Mouse (Mus musculus) hindbrain, postnatal 0 days (tissue): ENCODE results near the gene Fry. TPM values are rescaled to one million over a fixed set of nuclear protein-coding genes. Genes with fewer than 3 reads are reported as not detected.

Experiments used
- ATAC-seq: fragments of 200-750 bp; cut with Nextera tagmentation; 2 replicates; pipeline ENCODE4 v1.8.0; 2017; ENCODE audit warnings: mild to moderate bottlenecking, moderate TSS enrichment, moderate library complexity
- DNase-seq: peaks from one replicate; pipeline ENCODE4 v3.0.0-alpha.2; 2015; ENCODE audit warnings: low spot score
- H3K27ac ChIP-seq: fragments of 300-500 bp; sonication (generic); 2 replicates; pipeline ENCODE4 v1.5.1; 2014; ENCODE audit warnings: mild to moderate bottlenecking
- H3K27me3 ChIP-seq: fragments of 300-500 bp; sonication (generic); 2 replicates; pipeline ENCODE4 v1.6.1; 2014; ENCODE audit warnings: low read length, mixed read lengths; ENCODE audit not compliant: insufficient read depth
- H3K36me3 ChIP-seq: fragments of 300-500 bp; sonication (generic); 2 replicates; pipeline ENCODE4 v1.6.1; 2014; ENCODE audit warnings: low read length, mixed read lengths; ENCODE audit not compliant: insufficient read depth
- H3K4me1 ChIP-seq: fragments of 300-500 bp; sonication (generic); 2 replicates; pipeline ENCODE4 v1.6.1; 2014; ENCODE audit warnings: antibody characterized with exemption, low read length, mixed read lengths; ENCODE audit not compliant: insufficient read depth
- H3K4me2 ChIP-seq: fragments of 300-500 bp; sonication (generic); 2 replicates; pipeline ENCODE4 v1.6.1; 2014; ENCODE audit warnings: low read depth, mild to moderate bottlenecking, low read length, moderate library complexity, mixed read lengths
- H3K4me3 ChIP-seq: fragments of 300-500 bp; sonication (generic); 2 replicates; pipeline ENCODE4 v1.5.1; 2014; ENCODE audit warnings: low read length
- H3K9ac ChIP-seq: fragments of 300-500 bp; sonication (generic); replicated peaks from 2 replicates; pipeline ENCODE4 v1.6.1; 2014; ENCODE audit warnings: mild to moderate bottlenecking, low read length, moderate library complexity, mixed read lengths
- H3K9me3 ChIP-seq: fragments of 300-500 bp; sonication (generic); 2 replicates; pipeline ENCODE4 v1.6.1; 2016; ENCODE audit warnings: low read length, mixed read lengths
- CTCF ChIP-seq: IDR thresholded peaks from 2 replicates; pipeline ENCODE4 v1.5.1; 2016; ENCODE audit warnings: antibody characterized with exemption, control low read depth, low read depth
- WGBS: fragments of 180-500 bp; shearing (Covaris S2); extraction: QIAGEN DNeasy Blood & Tissue Kit; methylation state at CpG from one replicate; pipeline ENCODE4 v1.1.7; 2014; 5-methylcytosine and 5-hydroxymethylcytosine counted together
- polyA plus RNA-seq: library from polyadenylated mRNA; unstranded; fragments of >200 nt; fragmentation: Nextera tagmentation; extraction: Ambion mirVana; gene quantifications from 2 replicates; pipeline ENCODE4 v1.2.1, GENCODE M21; 2015
- total RNA-seq: library from RNA; depleted of rRNA; stranded (reverse); fragments of >200 nt; gene quantifications from 2 replicates; pipeline ENCODE4 v1.2.3, GENCODE M21; 2014; rRNA removed

Gene Fry
- total and polyA plus RNA-seq, 2 experiments from 2014 or later: 47.7 to 122 TPM

- 5% methylated on average over 63 of the region's 63 CpGs for WGBS
- Histone ChIP-seq H3K9ac (peak within 1 kb of the TSS; percentile 78), H3K4me3 (peak within 1 kb of the TSS; percentile 74), H3K36me3 (no peaks in the 10 kb centered on the region), H3K27ac (peak within 1 kb of the TSS; percentile 76), H3K4me2 (peak within 1 kb of the TSS; percentile 69), H3K9me3 (no peaks in the 10 kb centered on the region), H3K4me1 (peaks cover 9% of the 10 kb centered on the region; the same call in 1 of the 2 replicates), H3K27me3 (no peaks in the 10 kb centered on the region)
- ATAC-seq (peak; percentile 96), DNase-seq (peak; percentile 96)
- no peak for TF ChIP-seq CTCF
Measured at GRCm38 (mm10) chr5:150521937-150522866, 403.8 kb downstream of the Fry start, which contains the start of gene Brca2. Brca2 (plus strand) TSS chr5:150522630.

DNA sequence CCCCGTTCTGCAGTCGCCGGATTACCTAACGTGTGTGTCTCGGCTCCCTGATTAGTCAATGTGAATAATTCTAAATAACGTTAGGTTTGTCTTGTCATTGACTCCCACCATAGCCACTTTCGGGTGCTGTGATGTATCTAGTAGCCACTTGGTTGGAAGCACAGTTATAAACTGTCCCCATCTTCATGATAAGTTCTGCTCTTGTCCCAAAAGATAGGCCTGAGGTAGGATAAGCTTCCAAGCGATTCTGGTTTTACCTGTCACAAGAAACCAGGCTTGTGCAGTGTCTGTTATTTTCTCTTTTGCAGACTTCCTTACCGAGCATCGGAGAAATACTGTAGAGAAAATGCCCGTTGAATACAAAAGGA lies 404.4 kb downstream of the Fry start:
- no peak for TF ChIP-seq CTCF
- Histone ChIP-seq H3K4me2 (peak overlapping the region; percentile 69), H3K27ac (peak overlapping the region; percentile 76), H3K9ac (peak overlapping the region; percentile 78), H3K27me3 (no peaks in the 10 kb centered on the region), H3K36me3 (no peaks in the 10 kb centered on the region), H3K4me1 (peaks cover 9% of the 10 kb centered on the region; the same call in 1 of the 2 replicates), H3K9me3 (no peaks in the 10 kb centered on the region), H3K4me3 (peak overlapping the region; percentile 74)
- DNase-seq (no peak), ATAC-seq (no peak)
- 7% methylated on average over 11 of the region's 11 CpGs for WGBS

GRCm38 (mm10) chr5:150525239-150525638 lies 406.8 kb downstream of the Fry start:
- ATAC-seq: no peak

DNA sequence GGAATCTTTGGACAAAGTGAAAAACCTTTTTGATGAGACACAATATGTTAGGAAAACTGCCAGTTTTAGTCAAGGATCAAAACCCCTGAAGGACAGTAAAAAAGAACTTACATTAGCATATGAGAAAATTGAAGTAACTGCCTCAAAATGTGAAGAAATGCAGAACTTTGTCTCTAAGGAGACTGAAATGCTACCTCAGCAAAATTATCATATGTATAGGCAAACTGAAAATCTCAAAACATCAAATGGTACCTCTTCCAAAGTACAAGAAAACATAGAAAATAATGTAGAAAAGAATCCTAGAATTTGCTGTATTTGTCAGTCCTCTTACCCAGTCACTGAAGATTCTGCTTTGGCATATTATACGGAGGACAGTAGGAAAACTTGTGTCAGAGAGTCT lies 422.9 kb downstream of the Fry start:
- H3K9me3 ChIP-seq: 0 out of 2 replicates have a peak, but pooled peaks cover 3% of the 10 kb centered on the region
- no peak overlapping the region for H3K9ac ChIP-seq
- DNase-seq (no peak), ATAC-seq (no peak)
- no peak overlapping the region for H3K4me3 ChIP-seq
- no peak overlapping the region for H3K4me2 ChIP-seq
- H3K27ac ChIP-seq: no peak overlapping the region
- TF ChIP-seq CTCF: no peak
- H3K4me1 ChIP-seq: no peaks in the 10 kb centered on the region
- no peaks in the 10 kb centered on the region for H3K27me3 ChIP-seq
- WGBS: 92% methylated on average over 1 of the region's 1 CpGs
- H3K36me3 ChIP-seq: peaks cover 4% of the 10 kb centered on the region; the same call in 1 of the 2 replicates

More at GRCm38 (mm10) chr5:150525239-150525638, 406.8 kb downstream of the Fry start:
- H3K4me3 ChIP-seq: no peak overlapping the region
- H3K27ac ChIP-seq: no peak overlapping the region
- 88% methylated on average over 2 of the region's 2 CpGs for WGBS
- H3K9me3 ChIP-seq: no peaks in the 10 kb centered on the region
- no peak overlapping the region for H3K4me2 ChIP-seq
- H3K9ac ChIP-seq: no peak overlapping the region
- DNase-seq: no peak
- TF ChIP-seq CTCF: no peak
- H3K36me3 ChIP-seq: no peaks in the 10 kb centered on the region; the same call in 1 of the 2 replicates
- peaks cover 9% of the 10 kb centered on the region; the same call in 1 of the 2 replicates for H3K4me1 ChIP-seq
- no peaks in the 10 kb centered on the region for H3K27me3 ChIP-seq

DNA sequence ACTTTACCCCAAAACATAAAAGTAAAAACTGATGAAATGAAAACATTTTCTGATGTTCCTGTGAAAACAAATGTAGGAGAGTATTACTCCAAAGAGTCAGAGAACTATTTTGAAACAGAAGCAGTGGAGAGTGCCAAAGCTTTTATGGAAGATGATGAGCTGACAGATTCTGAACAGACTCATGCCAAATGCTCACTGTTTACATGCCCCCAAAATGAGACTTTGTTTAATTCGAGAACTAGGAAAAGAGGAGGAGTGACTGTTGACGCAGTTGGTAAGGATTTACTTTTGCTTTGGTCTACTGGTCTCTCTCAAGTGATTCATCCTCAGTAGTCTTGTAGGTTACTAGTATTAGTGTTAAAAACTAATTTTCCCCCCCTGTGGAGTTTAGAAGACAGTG lies 424.7 kb downstream of the Fry start:
- no peak for TF ChIP-seq CTCF
- H3K9me3 ChIP-seq: 0 out of 2 replicates have a peak, but pooled peaks cover 3% of the 10 kb centered on the region
- no peak overlapping the region for H3K9ac ChIP-seq
- no peaks in the 10 kb centered on the region for H3K27me3 ChIP-seq
- DNase-seq (no peak), ATAC-seq (no peak)
- no peak overlapping the region for H3K27ac ChIP-seq
- H3K4me1 ChIP-seq: no peaks in the 10 kb centered on the region
- no peak overlapping the region for H3K4me3 ChIP-seq
- no peak overlapping the region for H3K4me2 ChIP-seq
- 92% methylated on average over 2 of the region's 2 CpGs for WGBS
- H3K36me3 ChIP-seq: peaks cover 4% of the 10 kb centered on the region; the same call in 1 of the 2 replicates

Other genes starting within 250 kb of the Fry start
- 0.73 TPM in 1 of 2 replicates, not detected in the other for gene Rxfp2, start 100.0 kb upstream of the Fry start, total RNA-seq
- gene Rxfp2, start 100.0 kb upstream of the Fry start, polyA plus RNA-seq: 0.21 and 0.31 TPM in 2 replicates